Mouse (Mus musculus): ENCODE data around the gene Actg1. TPM values are rescaled to one million over a fixed set of nuclear protein-coding genes. Genes with fewer than 3 reads are reported as not detected.

Gene Actg1
- polyA plus RNA-seq, 1 experiment from 2014 or later: 2,251 TPM

- no peak overlapping the region for H3K27ac ChIP-seq
- no peak overlapping the region for H3K4me3 ChIP-seq (replicated peaks; ENCODE audit: low read depth, low read length)
- ATAC-seq (replicated peaks; ENCODE audit: low FRiP score, low read depth): no peak
- no peaks in the 10 kb centered on the region for H3K27me3 ChIP-seq (ENCODE audit: insufficient read depth, low read length)
- WGBS: 82% methylated on average over 17 of the region's 17 CpGs
- H3K4me1 ChIP-seq (replicated peaks; ENCODE audit: insufficient read depth, low read length): peaks cover 10% of the 10 kb centered on the region
- TF ChIP-seq CTCF (IDR thresholded peaks at IDR 0.05; ENCODE audit: low read depth): no peak
- H3K36me3 ChIP-seq (ENCODE audit: insufficient read depth, low read length): peaks cover 56% of the 10 kb centered on the region
- H3K4me2 ChIP-seq (ENCODE audit: low read length): no peak overlapping the region
- H3K9ac ChIP-seq (ENCODE audit: low read depth, low read length): 0 out of 2 replicates have a peak overlapping the region, but pooled peaks have one; percentile 72
- H3K9me3 ChIP-seq (replicated peaks; ENCODE audit: low read length): no peaks in the 10 kb centered on the region
- DNase-seq (ENCODE audit: low spot score): no peak
These were observed 28.2 kb upstream of the Actg1 start for GRCm38 (mm10) chr11:120376302-120377160.

GRCm38 (mm10) chr11:120375324-120375723 is 27.0 kb upstream of the Actg1 start:
- Histone ChIP-seq H3K27me3 (ENCODE audit: insufficient read depth, low read length) (no peaks in the 10 kb centered on the region), H3K9ac (ENCODE audit: low read depth, low read length) (no peak overlapping the region), H3K4me3 (replicated peaks; ENCODE audit: low read depth, low read length) (no peak overlapping the region), H3K36me3 (ENCODE audit: insufficient read depth, low read length) (peaks cover 53% of the 10 kb centered on the region), H3K4me2 (ENCODE audit: low read length) (no peak overlapping the region), H3K9me3 (replicated peaks; ENCODE audit: low read length) (no peaks in the 10 kb centered on the region), H3K27ac (no peak overlapping the region), H3K4me1 (replicated peaks; ENCODE audit: insufficient read depth, low read length) (peaks cover 10% of the 10 kb centered on the region)
- ATAC-seq (replicated peaks; ENCODE audit: low FRiP score, low read depth) (no peak), DNase-seq (ENCODE audit: low spot score) (no peak)
- 91% methylated on average over 10 of the region's 10 CpGs for WGBS
- no peak for TF ChIP-seq CTCF (IDR thresholded peaks at IDR 0.05; ENCODE audit: low read depth)

GRCm38 (mm10) chr11:120373820-120374586 is 25.7 kb upstream of the Actg1 start:
- no peak overlapping the region for H3K4me3 ChIP-seq (replicated peaks; ENCODE audit: low read depth, low read length)
- H3K9me3 ChIP-seq (replicated peaks; ENCODE audit: low read length): no peaks in the 10 kb centered on the region
- no peak for TF ChIP-seq CTCF (IDR thresholded peaks at IDR 0.05; ENCODE audit: low read depth)
- H3K9ac ChIP-seq (ENCODE audit: low read depth, low read length): no peak overlapping the region
- no peak overlapping the region for H3K4me2 ChIP-seq (ENCODE audit: low read length)
- H3K4me1 ChIP-seq (replicated peaks; ENCODE audit: insufficient read depth, low read length): peaks cover 7% of the 10 kb centered on the region
- WGBS: 88% methylated on average over 23 of the region's 23 CpGs
- H3K27ac ChIP-seq: no peak overlapping the region
- ATAC-seq (replicated peaks; ENCODE audit: low FRiP score, low read depth) (no peak), DNase-seq (ENCODE audit: low spot score) (no peak)
- peaks cover 57% of the 10 kb centered on the region for H3K36me3 ChIP-seq (ENCODE audit: insufficient read depth, low read length)
- no peaks in the 10 kb centered on the region for H3K27me3 ChIP-seq (ENCODE audit: insufficient read depth, low read length)

- Histone ChIP-seq H3K9me3 (replicated peaks; ENCODE audit: low read length) (no peaks in the 10 kb centered on the region), H3K27me3 (ENCODE audit: insufficient read depth, low read length) (no peaks in the 10 kb centered on the region), H3K4me1 (replicated peaks; ENCODE audit: insufficient read depth, low read length) (peaks cover 5% of the 10 kb centered on the region; the same call in 1 of the 2 replicates), H3K36me3 (ENCODE audit: insufficient read depth, low read length) (peaks cover 58% of the 10 kb centered on the region), H3K4me3 (replicated peaks; ENCODE audit: low read depth, low read length) (no peak overlapping the region), H3K4me2 (ENCODE audit: low read length) (no peak overlapping the region), H3K27ac (no peak overlapping the region), H3K9ac (ENCODE audit: low read depth, low read length) (no peak overlapping the region)
- TF ChIP-seq CTCF (IDR thresholded peaks at IDR 0.05; ENCODE audit: low read depth): peak; percentile 40
- no peak for ATAC-seq (replicated peaks; ENCODE audit: low FRiP score, low read depth)
- DNase-seq (ENCODE audit: low spot score): no peak
- 64% methylated on average over 13 of the region's 13 CpGs for whole genome bisulfite sequencing
These were observed 24.7 kb upstream of the Actg1 start for GRCm38 (mm10) chr11:120373025-120373424.

GRCm38 (mm10) chr11:120369656-120370055 is 21.3 kb upstream of the Actg1 start:
- peak; percentile 85 for TF ChIP-seq CTCF (IDR thresholded peaks at IDR 0.05; ENCODE audit: low read depth)
- no peaks in the 10 kb centered on the region for H3K9me3 ChIP-seq (replicated peaks; ENCODE audit: low read length)
- peak; percentile 52 for ATAC-seq (replicated peaks; ENCODE audit: low FRiP score, low read depth)
- peaks cover 39% of the 10 kb centered on the region for H3K36me3 ChIP-seq (ENCODE audit: insufficient read depth, low read length)
- 30% methylated on average over 8 of the region's 8 CpGs for WGBS
- DNase-seq (ENCODE audit: low spot score): peak; percentile 70
- H3K4me2 ChIP-seq (ENCODE audit: low read length): no peak overlapping the region
- H3K4me1 ChIP-seq (replicated peaks; ENCODE audit: insufficient read depth, low read length): 0 out of 2 replicates have a peak, but pooled peaks cover 4% of the 10 kb centered on the region
- 0 out of 2 replicates have a peak overlapping the region, but pooled peaks have one; percentile 5 for H3K27ac ChIP-seq
- no peak overlapping the region for H3K9ac ChIP-seq (ENCODE audit: low read depth, low read length)
- H3K27me3 ChIP-seq (ENCODE audit: insufficient read depth, low read length): no peaks in the 10 kb centered on the region
- H3K4me3 ChIP-seq (replicated peaks; ENCODE audit: low read depth, low read length): no peak overlapping the region

- H3K4me3 ChIP-seq (replicated peaks; ENCODE audit: low read depth, low read length): no peak overlapping the region
- no peaks in the 10 kb centered on the region for H3K27me3 ChIP-seq (ENCODE audit: insufficient read depth, low read length)
- no peaks in the 10 kb centered on the region for H3K9me3 ChIP-seq (replicated peaks; ENCODE audit: low read length)
- no peak for TF ChIP-seq CTCF (IDR thresholded peaks at IDR 0.05; ENCODE audit: low read depth)
- no peak overlapping the region for H3K4me2 ChIP-seq (ENCODE audit: low read length)
- no peak overlapping the region for H3K9ac ChIP-seq (ENCODE audit: low read depth, low read length)
- no peak overlapping the region for H3K27ac ChIP-seq
- DNase-seq (ENCODE audit: low spot score) (no peak), ATAC-seq (replicated peaks; ENCODE audit: low FRiP score, low read depth) (no peak)
- H3K4me1 ChIP-seq (replicated peaks; ENCODE audit: insufficient read depth, low read length): 0 out of 2 replicates have a peak, but pooled peaks cover 4% of the 10 kb centered on the region
- WGBS: 40% methylated on average over 7 of the region's 7 CpGs
- 0 out of 2 replicates have a peak, but pooled peaks cover 15% of the 10 kb centered on the region for H3K36me3 ChIP-seq (ENCODE audit: insufficient read depth, low read length)
These were observed 18.2 kb upstream of the Actg1 start for GRCm38 (mm10) chr11:120366443-120367027.
